Mouse (Mus musculus) liver, adult 2 months (tissue): Measurements from ENCODE around the gene Cadm3. TPM values are rescaled to one million over a fixed set of nuclear protein-coding genes. Genes with fewer than 3 reads are reported as not detected.

Experiments
- DNase-seq: peaks from one replicate; pipeline ENCODE4 v3.0.0-alpha.2; 2011; ENCODE audit warnings: low read depth, low spot score; ENCODE audit errors: extremely low read depth
- H3K27ac ChIP-seq: fragments of 200-500 bp; replicated peaks from 2 replicates; pipeline ENCODE4 v1.5.1; 2012; ENCODE audit warnings: low read depth, mild to moderate bottlenecking, control low read depth, inconsistent platforms, low read length; ENCODE audit not compliant: insufficient read depth
- H3K27me3 ChIP-seq: fragments of 200-500 bp; 2 replicates; pipeline ENCODE4 v1.6.1; 2012; ENCODE audit warnings: mild to moderate bottlenecking, moderate library complexity, low read length, inconsistent platforms; ENCODE audit not compliant: control insufficient read depth, insufficient read depth
- H3K36me3 ChIP-seq: fragments of 200-500 bp; 2 replicates; pipeline ENCODE4 v1.6.1; 2012; ENCODE audit warnings: low read length, inconsistent platforms; ENCODE audit not compliant: control insufficient read depth, insufficient read depth
- H3K4me1 ChIP-seq: fragments of 200-500 bp; 2 replicates; pipeline ENCODE4 v1.6.1; 2011; ENCODE audit warnings: low read length; ENCODE audit not compliant: control insufficient read depth, insufficient read depth
- H3K4me3 ChIP-seq: fragments of 200-500 bp; 2 replicates; pipeline ENCODE4 v1.5.1; 2011; ENCODE audit warnings: low read depth, mild to moderate bottlenecking, control low read depth, low read length, moderate library complexity; ENCODE audit not compliant: insufficient read depth
- H3K79me2 ChIP-seq: fragments of 200-500 bp; 2 replicates; pipeline ENCODE4 v1.6.1; 2012; ENCODE audit warnings: inconsistent platforms, mild to moderate bottlenecking, low read length, moderate library complexity; ENCODE audit not compliant: control insufficient read depth, insufficient read depth
- H3K9ac ChIP-seq: fragments of 200-500 bp; 2 replicates; pipeline ENCODE4 v1.6.1; 2012; ENCODE audit warnings: low read depth, mild to moderate bottlenecking, control low read depth, inconsistent platforms, low read length
- CTCF ChIP-seq: fragments of 200-500 bp; IDR thresholded peaks from 2 replicates; pipeline ENCODE4 v1.5.1; 2011; ENCODE audit warnings: low read depth, low read length, control low read depth
- POLR2A ChIP-seq: fragments of 200-500 bp; IDR thresholded peaks from 2 replicates; pipeline ENCODE4 v1.6.1; 2011; ENCODE audit warnings: low read length, control low read depth; ENCODE audit not compliant: insufficient read depth; ENCODE audit errors: extremely low read depth
- WGBS: fragments of 180-500 bp; shearing (Covaris S2); methylation state at CpG from one replicate; pipeline ENCODE4 v1.1.7; 2018; 5-methylcytosine and 5-hydroxymethylcytosine counted together
- polyA plus RNA-seq: library from polyadenylated mRNA; depleted of rRNA; stranded (reverse); fragments of >200 nt; gene quantifications from 2 replicates; pipeline ENCODE4 v1.2.3, GENCODE M21; 2012
- total RNA-seq: library from RNA; depleted of rRNA; stranded (reverse); fragments of >200 nt; gene quantifications from 2 replicates; pipeline ENCODE4 v1.2.3, GENCODE M21; 2014

Gene Cadm3
- total and polyA plus RNA-seq, 2 experiments: 3.0 to 9.2 TPM

- Histone ChIP-seq H3K4me1 (no peaks in the 10 kb centered on the region), H3K4me3 (no peak overlapping the region), H3K79me2 (no peaks in the 10 kb centered on the region), H3K36me3 (no peaks in the 10 kb centered on the region), H3K27ac (no peak overlapping the region), H3K27me3 (peaks cover 5% of the 10 kb centered on the region; the same call in 1 of the 2 replicates), H3K9ac (no peak overlapping the region)
- DNase-seq: no peak
- no peak for TF ChIP-seq CTCF
- TF ChIP-seq POLR2A: no peak
- 56% methylated on average over 3 of the region's 3 CpGs for WGBS
Measured at GRCm38 (mm10) chr1:173343934-173344333, 23.6 kb downstream of the Cadm3 start.

GRCm38 (mm10) chr1:173342425-173342824 lies 25.1 kb downstream of the Cadm3 start:
- Histone ChIP-seq H3K9ac (no peak overlapping the region), H3K27ac (no peak overlapping the region), H3K79me2 (no peaks in the 10 kb centered on the region), H3K27me3 (peaks cover 3% of the 10 kb centered on the region; the same call in 1 of the 2 replicates), H3K4me1 (no peaks in the 10 kb centered on the region), H3K4me3 (no peak overlapping the region), H3K36me3 (no peaks in the 10 kb centered on the region)
- TF ChIP-seq CTCF (no peak), POLR2A (no peak)
- 78% methylated on average over 1 of the region's 1 CpGs for WGBS
- no peak for DNase-seq

- 10% methylated on average over 2 of the region's 2 CpGs for WGBS
- no peaks in the 10 kb centered on the region; the same call in 1 of the 2 replicates for H3K27me3 ChIP-seq
- no peaks in the 10 kb centered on the region for H3K4me1 ChIP-seq
- H3K36me3 ChIP-seq: no peaks in the 10 kb centered on the region
- H3K79me2 ChIP-seq: no peaks in the 10 kb centered on the region
- DNase-seq: peak; percentile 25
- no peak overlapping the region for H3K4me3 ChIP-seq
- H3K9ac ChIP-seq: no peak overlapping the region
- TF ChIP-seq POLR2A: no peak
- peak; percentile 74 for TF ChIP-seq CTCF
- H3K27ac ChIP-seq: no peak overlapping the region
Measured at GRCm38 (mm10) chr1:173339543-173339942, 28.0 kb downstream of the Cadm3 start.

GRCm38 (mm10) chr1:173337008-173337407 lies 30.5 kb downstream of the Cadm3 start:
- no peak overlapping the region for H3K9ac ChIP-seq
- DNase-seq: no peak
- no peaks in the 10 kb centered on the region for H3K79me2 ChIP-seq
- H3K27ac ChIP-seq: no peak overlapping the region
- no peaks in the 10 kb centered on the region for H3K27me3 ChIP-seq
- no peaks in the 10 kb centered on the region for H3K36me3 ChIP-seq
- 92% methylated on average over 10 of the region's 10 CpGs for WGBS
- TF ChIP-seq CTCF (no peak), POLR2A (no peak)
- no peak overlapping the region for H3K4me3 ChIP-seq
- no peaks in the 10 kb centered on the region for H3K4me1 ChIP-seq

GRCm38 (mm10) chr1:173335903-173336302 lies 31.6 kb downstream of the Cadm3 start:
- H3K79me2 ChIP-seq: no peaks in the 10 kb centered on the region
- H3K27me3 ChIP-seq: no peaks in the 10 kb centered on the region
- 71% methylated on average over 11 of the region's 11 CpGs for WGBS
- no peak for DNase-seq
- H3K27ac ChIP-seq: no peak overlapping the region
- no peak overlapping the region for H3K4me3 ChIP-seq
- no peaks in the 10 kb centered on the region for H3K36me3 ChIP-seq
- no peak for TF ChIP-seq CTCF
- H3K9ac ChIP-seq: no peak overlapping the region
- no peaks in the 10 kb centered on the region for H3K4me1 ChIP-seq

GRCm38 (mm10) chr1:173333312-173334253 lies 33.9 kb downstream of the Cadm3 start, which contains the start of gene Ackr1:
Gene Ackr1 (minus strand): TSS chr1:173333750.
- no peak for DNase-seq
- H3K79me2 ChIP-seq: no peaks in the 10 kb centered on the region
- no peaks in the 10 kb centered on the region for H3K36me3 ChIP-seq
- TF ChIP-seq POLR2A (no peak), CTCF (no peak)
- no peak within 1 kb of the TSS for H3K4me3 ChIP-seq
- H3K4me1 ChIP-seq: no peaks in the 10 kb centered on the region
- no peak within 1 kb of the TSS for H3K27ac ChIP-seq
- WGBS: 55% methylated on average over 9 of the region's 9 CpGs
- H3K9ac ChIP-seq: no peak within 1 kb of the TSS
- H3K27me3 ChIP-seq: no peaks in the 10 kb centered on the region
